Mouse (Mus musculus) layer of hippocampus, adult 6 months (tissue): ENCODE measurements around the gene Rhof. TPM values are rescaled to one million over a fixed set of nuclear protein-coding genes. Genes with fewer than 3 reads are reported as not detected.

Experiments
- long read RNA-seq, 2 experiments: library from polyadenylated mRNA; unstranded; transcript quantifications; one replicate each; pipeline ENCODE4 v2.0.0; 2019 to 2020
- polyA plus RNA-seq: library from polyadenylated mRNA; unstranded; fragments of <200 nt; fragmentation: Nextera tagmentation; gene quantifications from 2 replicates; pipeline ENCODE4 v1.2.3, GENCODE M21; 2021

The Rhof gene
- 30.2 and 33.5 TPM in 2 replicates for polyA plus RNA-seq
- long read RNA-seq, experiment 1, transcript Rhof-201 (5 exons, 2,208 nt): major isoform, 74 of 80 reads
- long read RNA-seq, experiment 1, partial matches to known transcripts: 0 of 80 reads
- long read RNA-seq, experiment 1, other reads (novel, unspliced or antisense): 6 of 80 reads
- long read RNA-seq, experiment 2, transcript Rhof-201 (5 exons, 2,208 nt): major isoform, 245 of 252 reads
- long read RNA-seq, experiment 2, partial matches to known transcripts: 3 of 252 reads
- long read RNA-seq, experiment 2, other reads (novel, unspliced or antisense): 4 of 252 reads

GRCm38 (mm10) chr5:123132308-123133071, at the start of gene Rhof:
TSS of gene Rhof (minus strand) at chr5:123132692.

GRCm38 (mm10) chr5:123169284-123169683, 36.8 kb upstream of the Rhof start, which contains the start of gene Psmd9:
TSS of gene Psmd9 (plus strand) at chr5:123169413.

GRCm38 (mm10) chr5:123142161-123143157, 10.0 kb upstream of the Rhof start, which contains the start of gene Setd1b:
TSS of gene Setd1b (plus strand) at chr5:123142193.

DNA sequence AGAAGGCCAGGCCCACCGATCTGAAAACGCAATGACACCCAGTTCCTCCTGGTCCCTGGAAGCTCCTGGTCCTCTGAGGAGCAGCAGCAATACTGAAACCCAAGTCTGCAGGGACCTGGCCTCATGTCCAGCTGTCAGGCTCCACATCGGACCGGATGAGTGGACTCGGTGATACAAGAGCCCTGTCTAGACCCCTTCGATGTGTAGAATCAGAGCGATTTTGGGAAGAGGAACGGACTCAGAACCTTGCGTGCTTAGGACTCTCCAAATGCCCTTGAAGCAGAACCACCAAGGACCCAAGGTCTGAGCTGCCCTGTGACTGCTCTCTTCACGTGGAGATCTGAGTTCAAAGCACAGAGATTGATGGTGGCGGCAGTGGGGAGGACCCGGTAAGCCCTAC, 64.4 kb downstream of the Rhof start, which contains the start of gene Tmem120b:
Gene Tmem120b (plus strand): TSS at position 301 of the 400 bp plus-strand sequence.

Other genes with a start within 250 kb of the Rhof start
- 5.6 and 6.3 TPM in 2 replicates for gene Kdm2b, start 142.9 kb downstream of the Rhof start, polyA plus RNA-seq
- gene Orai1, start 117.6 kb downstream of the Rhof start, polyA plus RNA-seq: 3.6 and 4.5 TPM in 2 replicates
- 3.0 and 3.4 TPM in 2 replicates for gene Morn3, start 85.7 kb downstream of the Rhof start, polyA plus RNA-seq
- 6.7 and 6.8 TPM in 2 replicates for gene Tmem120b, start 64.3 kb downstream of the Rhof start, polyA plus RNA-seq
- gene Setd1b, start 9.5 kb upstream of the Rhof start, polyA plus RNA-seq: 2.7 and 3.4 TPM in 2 replicates
- gene Psmd9, start 36.7 kb upstream of the Rhof start, polyA plus RNA-seq: 45.6 and 47.6 TPM in 2 replicates
- gene Hpd, start 50.0 kb upstream of the Rhof start, polyA plus RNA-seq: not detected in 2 replicates
- 0.54 and 0.68 TPM in 2 replicates for gene Wdr66, start 119.4 kb upstream of the Rhof start, polyA plus RNA-seq
- 13.1 and 13.8 TPM in 2 replicates for gene Bcl7a, start 211.1 kb upstream of the Rhof start, polyA plus RNA-seq